Mouse (Mus musculus) midbrain, embryonic 12.5 days (tissue): ENCODE measurements around the gene 1810010H24Rik. TPM values are rescaled to one million over a fixed set of nuclear protein-coding genes. Genes with fewer than 3 reads are reported as not detected.
"Not testable (repeated sequence)": the region's sequence is repeated elsewhere in the genome, so short reads cannot be mapped to it uniquely, and the experiment has no call there.

Experiments used
- ATAC-seq: fragments of 200-750 bp; cut with Nextera tagmentation; 2 replicates; pipeline ENCODE4 v1.8.0; 2017; ENCODE audit warnings: low read depth, moderate TSS enrichment, moderate library complexity; ENCODE audit not compliant: low FRiP score
- H3K27ac ChIP-seq: fragments of 300-500 bp; sonication (generic); replicated peaks from 2 replicates; pipeline ENCODE4 v1.5.1; 2016; ENCODE audit warnings: mild to moderate bottlenecking
- H3K27me3 ChIP-seq: fragments of 300-500 bp; sonication (generic); 2 replicates; pipeline ENCODE4 v1.6.1; 2016; ENCODE audit warnings: mild to moderate bottlenecking
- H3K36me3 ChIP-seq: fragments of 300-500 bp; sonication (generic); 2 replicates; pipeline ENCODE4 v1.6.1; 2016
- H3K4me1 ChIP-seq: fragments of 300-500 bp; sonication (generic); 2 replicates; pipeline ENCODE4 v1.6.1; 2016
- H3K4me2 ChIP-seq: fragments of 300-500 bp; sonication (generic); replicated peaks from 2 replicates; pipeline ENCODE4 v1.6.1; 2016; ENCODE audit warnings: mild to moderate bottlenecking, moderate library complexity
- H3K4me3 ChIP-seq: fragments of 300-500 bp; sonication (generic); 2 replicates; pipeline ENCODE4 v1.5.1; 2016; ENCODE audit warnings: mild to moderate bottlenecking
- H3K9ac ChIP-seq: fragments of 300-500 bp; sonication (generic); replicated peaks from 2 replicates; pipeline ENCODE4 v1.6.1; 2016; ENCODE audit warnings: mild to moderate bottlenecking, moderate library complexity
- H3K9me3 ChIP-seq: fragments of 300-500 bp; sonication (generic); 2 replicates; pipeline ENCODE4 v1.6.1; 2016; ENCODE audit warnings: mild to moderate bottlenecking
- WGBS: fragments of 180-500 bp; shearing (Covaris S2); methylation state at CpG from one replicate; pipeline ENCODE4 v1.1.7; 2016; 5-methylcytosine and 5-hydroxymethylcytosine counted together
- polyA plus RNA-seq: library from polyadenylated mRNA; unstranded; fragments of >200 nt; fragmentation: Nextera tagmentation; extraction: Ambion mirVana; gene quantifications from 2 replicates; pipeline ENCODE4 v1.2.1, GENCODE M21; 2016

Gene 1810010H24Rik
- polyA plus RNA-seq, 1 experiment from 2014 or later = 3.4 TPM

DNA sequence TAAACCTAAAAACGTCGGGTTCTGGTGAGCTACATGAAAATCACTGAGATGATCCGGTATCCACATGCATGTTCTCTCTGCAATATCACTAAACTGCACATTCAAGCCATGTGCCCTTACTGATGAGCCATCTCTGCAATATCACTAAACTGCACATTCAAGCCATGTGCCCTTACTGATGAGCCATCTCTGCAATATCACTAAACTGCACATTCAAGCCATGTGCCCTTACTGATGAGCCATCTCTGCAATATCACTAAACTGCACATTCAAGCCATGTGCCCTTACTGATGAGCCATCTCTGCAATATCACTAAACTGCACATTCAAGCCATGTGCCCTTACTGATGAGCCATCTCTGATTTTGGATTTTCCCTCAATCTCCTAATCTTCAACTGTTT lies 34.2 kb downstream of the 1810010H24Rik start:
- H3K27me3 ChIP-seq, H3K27ac ChIP-seq, H3K9ac ChIP-seq, ATAC-seq, H3K4me1 ChIP-seq, H3K9me3 ChIP-seq, H3K4me3 ChIP-seq, H3K4me2 ChIP-seq: not testable (repeated sequence)
- H3K36me3 ChIP-seq = peaks cover 91% of the 10 kb centered on the region
- WGBS = 94% methylated on average over 3 of the region's 3 CpGs

GRCm38 (mm10) chr11:107060941-107061340 lies 35.5 kb downstream of the 1810010H24Rik start:
- no peak for ATAC-seq
- Histone ChIP-seq H3K27me3 (no peaks in the 10 kb centered on the region), H3K4me1 (no peaks in the 10 kb centered on the region), H3K9me3 (no peaks in the 10 kb centered on the region), H3K9ac (no peak overlapping the region), H3K4me2 (no peak overlapping the region), H3K36me3 (peaks cover 91% of the 10 kb centered on the region), H3K4me3 (no peak overlapping the region), H3K27ac (no peak overlapping the region)
- 90% methylated on average over 1 of the region's 1 CpGs for WGBS

DNA sequence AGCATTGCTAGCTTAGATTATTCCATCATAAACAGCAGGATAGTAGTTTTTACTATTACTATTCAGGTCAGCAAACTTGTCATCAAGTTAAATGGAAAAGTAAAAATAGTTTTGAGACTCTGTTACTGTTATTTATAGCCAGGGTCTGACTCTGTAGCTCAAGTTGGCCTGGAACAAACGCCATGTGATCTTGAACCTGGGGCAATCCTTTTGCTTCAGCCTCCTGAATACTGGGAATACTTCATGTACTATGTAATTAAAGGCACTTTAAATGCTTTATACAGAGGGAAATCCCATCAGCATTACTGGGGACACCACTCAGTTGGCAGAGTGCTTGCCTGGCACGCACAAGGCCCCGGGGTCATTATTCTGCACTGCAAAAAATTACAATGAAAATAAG lies 37.6 kb downstream of the 1810010H24Rik start:
- Histone ChIP-seq H3K4me1 (no peaks in the 10 kb centered on the region), H3K36me3 (peaks cover 91% of the 10 kb centered on the region), H3K27me3 (no peaks in the 10 kb centered on the region), H3K27ac (no peak overlapping the region), H3K9ac (no peak overlapping the region), H3K9me3 (no peaks in the 10 kb centered on the region), H3K4me3 (no peak overlapping the region), H3K4me2 (no peak overlapping the region)
- ATAC-seq = no peak
- 92% methylated on average over 3 of the region's 3 CpGs for WGBS

DNA sequence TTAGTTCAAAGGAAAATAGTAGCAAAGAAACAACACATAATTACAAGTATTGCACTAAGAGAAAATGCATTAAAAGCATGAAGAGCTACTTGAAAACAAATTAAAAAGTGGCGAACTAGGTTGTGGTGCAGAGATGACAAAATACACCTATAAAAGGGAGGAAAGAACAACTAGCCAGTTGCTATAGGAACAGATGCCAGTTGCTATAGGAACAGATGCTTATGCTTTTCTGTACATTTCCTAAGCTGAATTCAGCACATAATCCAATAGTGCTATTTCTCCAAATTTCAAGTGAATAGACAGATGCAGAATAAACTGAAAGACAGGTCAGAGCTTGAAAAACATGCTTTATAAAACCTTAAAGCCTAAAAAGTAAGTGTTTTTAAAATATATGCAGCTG lies 39.1 kb downstream of the 1810010H24Rik start:
- Histone ChIP-seq H3K9ac (no peak overlapping the region), H3K4me3 (no peak overlapping the region), H3K27ac (no peak overlapping the region), H3K4me1 (no peaks in the 10 kb centered on the region), H3K4me2 (no peak overlapping the region), H3K36me3 (peaks cover 84% of the 10 kb centered on the region), H3K9me3 (no peaks in the 10 kb centered on the region), H3K27me3 (no peaks in the 10 kb centered on the region)
- no peak for ATAC-seq
- WGBS = 92% methylated on average over 1 of the region's 1 CpGs

DNA sequence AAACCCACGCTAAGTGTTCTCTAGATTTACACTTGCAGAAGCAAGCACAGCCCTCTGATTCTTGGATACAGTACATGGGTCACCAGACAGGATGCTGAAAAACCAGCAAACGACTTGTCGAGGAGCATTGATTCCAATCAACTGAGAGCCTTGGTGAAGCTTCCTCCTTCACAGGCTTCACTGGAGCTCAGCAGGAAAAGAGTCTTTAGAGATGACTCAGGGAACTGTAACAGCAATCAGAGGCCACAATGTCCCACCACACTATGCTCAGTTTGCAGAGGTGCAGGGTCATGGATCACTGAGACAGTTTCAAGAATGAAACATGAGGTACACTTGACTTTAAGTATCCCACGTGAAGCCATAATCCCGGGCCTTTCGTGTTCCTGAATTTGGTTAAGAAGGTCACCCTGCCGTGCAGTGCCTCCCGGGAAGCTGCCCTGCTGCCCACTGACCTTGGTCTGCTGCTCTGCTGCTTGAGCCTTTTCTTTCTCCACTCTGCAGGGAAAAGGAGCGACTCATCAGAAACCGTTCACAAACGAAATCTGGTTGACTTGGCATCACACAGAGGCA lies 39.8 kb downstream of the 1810010H24Rik start:
- no peaks in the 10 kb centered on the region for H3K4me1 ChIP-seq
- peaks cover 83% of the 10 kb centered on the region for H3K36me3 ChIP-seq
- 87% methylated on average over 11 of the region's 11 CpGs for WGBS
- H3K9ac ChIP-seq = no peak overlapping the region
- H3K27ac ChIP-seq = no peak overlapping the region
- no peak overlapping the region for H3K4me3 ChIP-seq
- H3K4me2 ChIP-seq = no peak overlapping the region
- no peak for ATAC-seq
- no peaks in the 10 kb centered on the region for H3K27me3 ChIP-seq
- no peaks in the 10 kb centered on the region for H3K9me3 ChIP-seq

Other genes with a start within 250 kb of the 1810010H24Rik start
- gene Polg2, start 246.1 kb upstream of the 1810010H24Rik start, polyA plus RNA-seq = 10.4 and 11.3 TPM in 2 replicates
- 486 TPM in 2 replicates for gene Ddx5, start 236.5 kb upstream of the 1810010H24Rik start, polyA plus RNA-seq
- gene Cep95, start 236.4 kb upstream of the 1810010H24Rik start, polyA plus RNA-seq = 22.8 and 25.6 TPM in 2 replicates
- gene Smurf2, start 105.0 kb upstream of the 1810010H24Rik start, polyA plus RNA-seq = 17.8 and 17.9 TPM in 2 replicates
- 491 and 516 TPM in 2 replicates for gene Kpna2, start 26.1 kb upstream of the 1810010H24Rik start, polyA plus RNA-seq
- gene Bptf, start 106.4 kb downstream of the 1810010H24Rik start, polyA plus RNA-seq = 44.0 and 45.6 TPM in 2 replicates
- gene Nol11, start 163.7 kb downstream of the 1810010H24Rik start, polyA plus RNA-seq = 67.6 and 69.2 TPM in 2 replicates